9 mouse cellular contexts compared by ENCODE assay signal in the genomic region with DNA sequence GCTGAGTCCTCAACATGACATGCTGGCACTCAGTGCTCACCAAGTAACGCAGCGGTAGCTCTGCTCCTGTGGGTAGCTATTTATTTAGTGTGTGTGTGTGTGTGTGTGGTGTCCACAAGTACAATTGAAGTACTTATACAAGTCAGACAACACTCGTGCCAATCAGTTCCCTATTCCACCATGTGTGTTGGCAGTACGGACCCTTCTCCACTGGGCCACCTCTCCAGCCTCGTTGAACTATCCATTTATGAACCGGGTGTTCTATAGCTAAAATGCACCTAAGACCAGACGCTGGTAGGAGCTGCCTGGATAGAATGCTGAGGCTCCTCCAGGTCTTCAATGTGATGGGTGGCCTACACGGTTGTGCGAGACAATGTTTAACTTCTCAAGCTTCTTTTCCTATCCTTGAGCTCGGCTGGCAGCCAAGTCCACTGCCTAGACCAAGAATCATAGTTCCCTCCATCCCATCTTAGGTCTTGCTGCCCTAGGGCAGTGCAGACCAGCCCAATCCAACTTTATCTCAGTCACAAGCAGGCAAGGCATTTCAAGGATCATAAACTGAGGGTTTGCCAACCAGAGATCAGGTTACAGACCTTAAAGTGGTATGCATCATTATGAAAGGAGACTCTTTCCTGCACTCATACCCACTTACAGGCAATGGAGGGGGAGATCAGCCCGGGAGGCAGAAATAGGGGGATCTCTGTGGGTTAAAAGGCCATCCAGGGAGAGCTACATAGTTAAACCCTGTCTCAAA. TPM values are rescaled to one million over a fixed set of nuclear protein-coding genes. Genes with fewer than 3 reads are reported as not detected.
A peak's percentile ranks its signal among the peaks of the same experiment; 100 is the strongest.
DNase-seq lines count a peak whose midpoint lies in the region; ATAC-seq lines count a peak whose summit lies in the region.
"Had no signal": no experiment of that assay in that cellular context is flagged by ENCODE, and none has a peak within 500 bp of the region (broad histone marks: within the 10 kb centered on the region; RNA-seq: fewer than 3 reads in every experiment).

No protein-coding gene starts in this region.

- H3K4me3 ChIP-seq in midbrain, embryonic 16.5 days (ENCODE audit: low read depth, low read length), result no peak overlapping the region
- H3K4me3 ChIP-seq in midbrain, embryonic 11.5 days (ENCODE audit: low read depth, low read length), result no peak overlapping the region
- no peak overlapping the region for H3K4me3 ChIP-seq in heart, embryonic 13.5 days
- H3K4me3 ChIP-seq in stomach, embryonic 16.5 days (replicated peaks; ENCODE audit: low read length), result no peak overlapping the region

- H3K36me3 ChIP-seq in midbrain, embryonic 16.5 days (ENCODE audit: control insufficient read depth, insufficient read depth, low read length), result peaks cover 37% of the 10 kb centered on the region
- H3K36me3 ChIP-seq in midbrain, embryonic 11.5 days (ENCODE audit: control insufficient read depth, insufficient read depth, low read length), result peaks cover 30% of the 10 kb centered on the region
- peaks cover 55% of the 10 kb centered on the region for H3K36me3 ChIP-seq in heart, embryonic 13.5 days
- H3K36me3 ChIP-seq in stomach, embryonic 16.5 days (ENCODE audit: control insufficient read depth, insufficient read depth, low read length), result peaks cover 38% of the 10 kb centered on the region

- H3K9ac ChIP-seq in midbrain, embryonic 16.5 days (ENCODE audit: low read depth, low read length), result no peak overlapping the region
- H3K9ac ChIP-seq in midbrain, embryonic 11.5 days (ENCODE audit: low read length), result no peak overlapping the region
- H3K9ac ChIP-seq in heart, embryonic 13.5 days, result no peak overlapping the region
- no peak overlapping the region for H3K9ac ChIP-seq in stomach, embryonic 16.5 days (ENCODE audit: low read length)

- no peaks in the 10 kb centered on the region for H3K27me3 ChIP-seq in midbrain, embryonic 16.5 days (ENCODE audit: control insufficient read depth, insufficient read depth, low read depth, low read length)
- H3K27me3 ChIP-seq in midbrain, embryonic 11.5 days (ENCODE audit: control insufficient read depth, insufficient read depth, low read length), result no peaks in the 10 kb centered on the region
- H3K27me3 ChIP-seq in heart, embryonic 13.5 days (replicated peaks), result no peaks in the 10 kb centered on the region
- H3K27me3 ChIP-seq in stomach, embryonic 16.5 days (ENCODE audit: control insufficient read depth, insufficient read depth, low read length), result no peaks in the 10 kb centered on the region

- ATAC-seq in midbrain, embryonic 16.5 days, result no peak
- ATAC-seq in midbrain, embryonic 11.5 days (ENCODE audit: low FRiP score), result no peak
- no peak for ATAC-seq in heart, embryonic 13.5 days (ENCODE audit: extremely low read depth, insufficient number of reproducible peaks, low FRiP score, low TSS enrichment)
- no peak for ATAC-seq in stomach, embryonic 16.5 days (ENCODE audit: insufficient read depth, low FRiP score)

- 88% methylated on average over 11 of the region's 11 CpGs for WGBS in midbrain, embryonic 16.5 days
- 91% methylated on average over 11 of the region's 11 CpGs for WGBS in midbrain, embryonic 11.5 days
- WGBS in heart, embryonic 13.5 days, result 72% methylated on average over 11 of the region's 11 CpGs
- 81% methylated on average over 11 of the region's 11 CpGs for WGBS in stomach, embryonic 16.5 days

- no peak overlapping the region for H3K4me2 ChIP-seq in midbrain, embryonic 16.5 days (ENCODE audit: low read length)
- H3K4me2 ChIP-seq in midbrain, embryonic 11.5 days, result no peak overlapping the region
- H3K4me2 ChIP-seq in heart, embryonic 13.5 days, result peak overlapping the region; percentile 4
- H3K4me2 ChIP-seq in stomach, embryonic 16.5 days (ENCODE audit: low read depth, low read length), result no peak overlapping the region

- no peak for DNase-seq in midbrain, embryonic 11.5 days (ENCODE audit: low spot score, missing footprints)
- DNase-seq in kidney, postnatal 25 days, result peak; percentile 96 to 97
- no peak for DNase-seq in frontal cortex, postnatal 25 days (ENCODE audit: low spot score in 2 of 2)
- DNase-seq in right cerebral cortex, postnatal 4 days, result no peak
- DNase-seq in layer of hippocampus, adult 8-10 months (ENCODE audit: low spot score in 2 of 2), result no peak

- H3K27ac ChIP-seq in midbrain, embryonic 16.5 days (ENCODE audit: low read length), result peak overlapping the region; percentile 26
- H3K27ac ChIP-seq in midbrain, embryonic 11.5 days (ENCODE audit: low read depth, low read length), result no peak overlapping the region
- peak overlapping the region; percentile 92 for H3K27ac ChIP-seq in heart, embryonic 13.5 days (replicated peaks)
- H3K27ac ChIP-seq in stomach, embryonic 16.5 days (ENCODE audit: low read length), result peak overlapping the region; percentile 61

- H3K4me1 ChIP-seq in midbrain, embryonic 16.5 days (ENCODE audit: control insufficient read depth, insufficient read depth, low read length), result no peaks in the 10 kb centered on the region
- no peaks in the 10 kb centered on the region for H3K4me1 ChIP-seq in midbrain, embryonic 11.5 days (ENCODE audit: control insufficient read depth, insufficient read depth, low read length)
- peaks cover 21% of the 10 kb centered on the region for H3K4me1 ChIP-seq in heart, embryonic 13.5 days
- H3K4me1 ChIP-seq in stomach, embryonic 16.5 days (ENCODE audit: control insufficient read depth, insufficient read depth, low read length), result no peaks in the 10 kb centered on the region

- no peaks in the 10 kb centered on the region for H3K9me3 ChIP-seq in midbrain, embryonic 16.5 days (replicated peaks; ENCODE audit: control insufficient read depth, low read length, poor library complexity, severe bottlenecking)
- H3K9me3 ChIP-seq in midbrain, embryonic 11.5 days (ENCODE audit: control insufficient read depth, low read length), result peaks cover 4% of the 10 kb centered on the region; the same call in 1 of the 2 replicates
- H3K9me3 ChIP-seq in heart, embryonic 13.5 days, result peaks cover 4% of the 10 kb centered on the region
- H3K9me3 ChIP-seq in stomach, embryonic 16.5 days (replicated peaks; ENCODE audit: control insufficient read depth, low read length), result peaks cover 8% of the 10 kb centered on the region; the same call in 1 of the 2 replicates

RNA-seq across cellular contexts. Expression of a gene that starts 16.6 kb away (rescaled TPM):
- 499 and 559 TPM in 2 replicates for polyA plus RNA-seq in midbrain, embryonic 16.5 days (2015; fragmentation: Nextera tagmentation; extraction: Ambion mirVana)
- 425 and 498 TPM in 2 replicates for polyA plus RNA-seq in midbrain, embryonic 11.5 days (2014; fragmentation: Nextera tagmentation; extraction: Ambion mirVana)
- 145 and 149 TPM in 2 replicates for polyA plus RNA-seq in heart, embryonic 13.5 days (2015; fragmentation: Nextera tagmentation; extraction: Ambion mirVana)
- polyA plus RNA-seq in stomach, embryonic 16.5 days (2015; fragmentation: Nextera tagmentation; extraction: Ambion mirVana), result 188 and 192 TPM in 2 replicates
- 100 to 1,000 TPM in 2 of 4 experiments, 10 to 100 TPM in 2; 83.5 to 104 (median 100.0) TPM for total RNA-seq in layer of hippocampus, adult 8-10 months (2022)

RNA-seq across cellular contexts. Expression of a gene that starts 58.9 kb away (rescaled TPM):
- polyA plus RNA-seq in midbrain, embryonic 16.5 days (2015; fragmentation: Nextera tagmentation; extraction: Ambion mirVana), result not detected in 2 replicates
- not detected in 2 replicates for polyA plus RNA-seq in midbrain, embryonic 11.5 days (2014; fragmentation: Nextera tagmentation; extraction: Ambion mirVana)
- polyA plus RNA-seq in heart, embryonic 13.5 days (2015; fragmentation: Nextera tagmentation; extraction: Ambion mirVana), result not detected in 2 replicates
- not detected in 2 replicates for polyA plus RNA-seq in stomach, embryonic 16.5 days (2015; fragmentation: Nextera tagmentation; extraction: Ambion mirVana)
- total RNA-seq in layer of hippocampus, adult 8-10 months (2022), result 1 to 10 TPM in 1 of 4 experiments, under 1 TPM in 2, not detected in 1; 0.48 to 1.2 (median 0.74) TPM
- total RNA-seq: MEL had no signal

Comparison
In these comparisons a context has a peak if more than half of its experiments do, and no peak if none do; other contexts are left out.
1. DNase-seq: peak in kidney, postnatal 25 days (2 of 2); none in midbrain, embryonic 11.5 days (single experiment), frontal cortex, postnatal 25 days (0 of 2), right cerebral cortex, postnatal 4 days (single experiment) and layer of hippocampus, adult 8-10 months (0 of 2).